Mouse (Mus musculus) heart, embryonic 14.5 days (tissue): Measurements from ENCODE around the gene P3h3. TPM values are rescaled to one million over a fixed set of nuclear protein-coding genes. Genes with fewer than 3 reads are reported as not detected.

Source experiments
- ATAC-seq: fragments of 200-750 bp; cut with Nextera tagmentation; 2 replicates; pipeline ENCODE4 v1.8.0; 2017; ENCODE audit warnings: low read depth, moderate TSS enrichment; ENCODE audit not compliant: insufficient number of reproducible peaks, insufficient read depth, low FRiP score
- H3K27ac ChIP-seq, 2 experiments: fragments of 200-500 bp in 1 of 2; fragments of 300-500 bp in 1 of 2; sonication (generic) in 1 of 2; replicated peaks in 1 of 2; 2 replicates each; pipeline ENCODE4 v1.5.1; 2012 to 2014; ENCODE audit warnings: low read depth in 2 of 2, low read length in 2 of 2, control low read depth in 1 of 2, mild to moderate bottlenecking in 1 of 2, mixed read lengths in 1 of 2; ENCODE audit not compliant: control insufficient read depth in 1 of 2, insufficient read depth in 1 of 2
- H3K27me3 ChIP-seq: fragments of 300-500 bp; sonication (generic); 2 replicates; pipeline ENCODE4 v1.6.1; 2014; ENCODE audit warnings: mild to moderate bottlenecking, low read length, control low read depth; ENCODE audit not compliant: control insufficient read depth, insufficient read depth
- H3K36me3 ChIP-seq: fragments of 300-500 bp; sonication (generic); 2 replicates; pipeline ENCODE4 v1.6.1; 2014; ENCODE audit warnings: mild to moderate bottlenecking, control low read depth, low read length, mixed read lengths; ENCODE audit not compliant: control insufficient read depth, insufficient read depth
- H3K4me1 ChIP-seq, 2 experiments: fragments of 200-500 bp in 1 of 2; fragments of 300-500 bp in 1 of 2; sonication (generic) in 1 of 2; 2 replicates each; pipeline ENCODE4 v1.6.1; 2012 to 2014; ENCODE audit warnings: low read length in 2 of 2, control low read depth in 1 of 2, mixed read lengths in 1 of 2; ENCODE audit not compliant: control insufficient read depth in 2 of 2, insufficient read depth in 2 of 2
- H3K4me2 ChIP-seq: fragments of 300-500 bp; sonication (generic); 2 replicates; pipeline ENCODE4 v1.6.1; 2014; ENCODE audit warnings: mild to moderate bottlenecking, low read length
- H3K4me3 ChIP-seq, 2 experiments: fragments of 200-500 bp in 1 of 2; fragments of 300-500 bp in 1 of 2; sonication (generic) in 1 of 2; 2 replicates each; pipeline ENCODE4 v1.5.1; 2012 to 2014; ENCODE audit warnings: low read length in 2 of 2, mild to moderate bottlenecking in 2 of 2, control low read depth in 1 of 2, low read depth in 1 of 2, moderate library complexity in 1 of 2; ENCODE audit not compliant: control insufficient read depth in 1 of 2, insufficient read depth in 1 of 2
- H3K9ac ChIP-seq: fragments of 300-500 bp; sonication (generic); 2 replicates; pipeline ENCODE4 v1.6.1; 2014; ENCODE audit warnings: mild to moderate bottlenecking, low read length
- H3K9me3 ChIP-seq: fragments of 300-500 bp; sonication (generic); 2 replicates; pipeline ENCODE4 v1.6.1; 2016; ENCODE audit warnings: low read length, control low read depth; ENCODE audit not compliant: control insufficient read depth
- WGBS: fragments of 180-500 bp; shearing (Covaris S2); extraction: QIAGEN DNeasy Blood & Tissue Kit; methylation state at CpG from one replicate; pipeline ENCODE4 v1.1.7; 2014; 5-methylcytosine and 5-hydroxymethylcytosine counted together
- polyA plus RNA-seq: library from polyadenylated mRNA; unstranded; fragments of >200 nt; fragmentation: Nextera tagmentation; extraction: Ambion mirVana; gene quantifications from 2 replicates; pipeline ENCODE4 v1.2.1, GENCODE M21; 2014

The P3h3 gene
- polyA plus RNA-seq, 1 experiment from 2014 or later: 20.5 TPM

DNA sequence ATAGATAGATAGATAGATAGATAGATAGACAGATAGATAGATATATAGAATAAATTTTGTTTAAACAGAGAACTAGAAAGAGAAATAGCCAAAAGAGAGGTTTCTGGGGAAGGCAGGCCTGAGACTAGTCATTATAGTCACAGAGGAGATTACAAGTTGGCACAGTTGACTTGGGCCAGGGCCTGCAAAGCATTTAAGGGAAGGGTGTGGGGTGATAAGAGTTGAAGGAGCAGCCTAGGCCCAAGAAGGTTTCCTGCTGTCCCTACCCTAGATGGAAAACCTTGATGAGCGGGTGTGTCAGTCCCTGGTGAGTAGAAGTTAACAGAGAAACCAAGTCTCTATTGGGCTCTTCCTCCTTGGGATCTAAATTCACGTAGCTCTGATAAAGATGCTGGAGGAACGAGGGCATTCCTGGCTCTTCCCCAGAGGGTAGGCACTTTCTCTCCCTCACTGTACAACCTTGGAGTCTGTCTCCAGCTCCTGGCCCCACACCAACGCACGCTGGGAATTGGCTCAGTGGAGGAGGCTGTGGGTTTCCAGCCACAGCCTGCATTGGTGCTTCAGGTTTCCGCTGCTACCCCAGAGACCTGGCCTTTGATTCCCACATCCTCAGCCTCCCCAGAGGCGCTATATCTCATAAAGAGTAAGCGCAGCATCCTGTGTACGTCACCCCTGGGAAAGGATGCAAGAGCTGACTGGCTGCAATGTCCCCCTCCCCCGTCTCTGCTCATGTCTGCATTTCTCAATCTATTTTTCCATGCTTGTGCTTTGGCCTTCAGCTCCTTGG is 27.4 kb upstream of the P3h3 start:
- H3K9me3 ChIP-seq: no peaks in the 10 kb centered on the region
- H3K4me1 ChIP-seq: peaks cover 2 to 3% of the 10 kb centered on the region in 2 experiments; a peak in 2 of 4 replicates
- WGBS: 49% methylated on average over 10 of the region's 10 CpGs
- H3K27ac ChIP-seq: peak overlapping the region; percentile 19 to 69; a peak in 3 of 4 replicates
- no peak overlapping the region for H3K4me3 ChIP-seq
- no peaks in the 10 kb centered on the region for H3K36me3 ChIP-seq
- ATAC-seq: peak; percentile 78; the same call in 1 of the 2 replicates
- no peak overlapping the region for H3K4me2 ChIP-seq
- no peak overlapping the region for H3K9ac ChIP-seq
- H3K27me3 ChIP-seq: no peaks in the 10 kb centered on the region

DNA sequence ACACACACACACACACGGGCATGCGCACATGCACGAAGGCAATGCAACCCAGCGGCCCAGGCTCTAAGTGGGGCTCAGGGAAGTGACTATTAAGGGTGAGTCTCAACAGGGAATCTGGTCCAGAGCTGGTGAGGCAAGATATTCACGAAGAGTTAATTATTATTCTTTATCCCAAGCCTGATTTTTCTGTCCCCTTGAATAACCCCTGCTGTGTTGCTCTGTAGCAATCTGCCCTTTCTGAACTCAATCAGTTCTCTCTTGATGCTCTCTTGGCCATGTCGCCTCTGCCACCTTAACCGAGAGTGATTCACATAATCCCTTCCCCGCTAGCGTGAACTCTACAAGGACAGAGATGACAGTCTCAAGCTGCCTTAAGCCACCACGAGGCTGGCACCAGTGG is 25.8 kb upstream of the P3h3 start:
- no peak overlapping the region for H3K4me2 ChIP-seq
- no peak for ATAC-seq
- WGBS: 72% methylated on average over 10 of the region's 10 CpGs
- H3K4me1 ChIP-seq: peaks cover 2 to 3% of the 10 kb centered on the region in 2 experiments; a peak in 2 of 4 replicates
- H3K9me3 ChIP-seq: no peaks in the 10 kb centered on the region
- H3K27ac ChIP-seq: no peak overlapping the region
- H3K4me3 ChIP-seq: no peak overlapping the region
- no peaks in the 10 kb centered on the region for H3K36me3 ChIP-seq
- H3K27me3 ChIP-seq: no peaks in the 10 kb centered on the region
- H3K9ac ChIP-seq: no peak overlapping the region

DNA sequence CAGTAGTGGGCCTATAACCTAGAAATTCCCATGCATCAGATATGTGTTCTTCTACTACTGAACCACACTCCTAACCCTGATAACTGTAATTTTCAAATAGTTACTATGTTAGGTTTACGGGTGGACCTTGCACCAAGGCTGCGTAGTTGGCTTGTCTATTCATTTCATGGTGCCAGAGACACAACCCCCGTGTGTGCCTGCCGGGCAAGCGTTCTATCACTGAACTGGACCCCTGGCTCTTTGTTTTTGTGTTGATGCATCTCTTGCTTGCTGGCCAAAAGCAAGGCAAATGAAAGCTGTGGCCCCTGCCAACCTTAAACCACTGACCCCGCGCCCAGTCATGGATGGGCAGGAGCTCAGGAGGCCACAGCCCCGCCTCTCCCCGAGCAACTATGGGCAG is 24.3 kb upstream of the P3h3 start:
- Histone ChIP-seq H3K4me2 (no peak overlapping the region), H3K27me3 (no peaks in the 10 kb centered on the region), H3K9ac (no peak overlapping the region), H3K27ac (no peak overlapping the region), H3K4me3 (no peak overlapping the region), H3K4me1 (peaks cover 2 to 3% of the 10 kb centered on the region in 2 experiments; a peak in 2 of 4 replicates), H3K9me3 (no peaks in the 10 kb centered on the region), H3K36me3 (no peaks in the 10 kb centered on the region)
- WGBS: 89% methylated on average over 9 of the region's 9 CpGs
- no peak for ATAC-seq

DNA sequence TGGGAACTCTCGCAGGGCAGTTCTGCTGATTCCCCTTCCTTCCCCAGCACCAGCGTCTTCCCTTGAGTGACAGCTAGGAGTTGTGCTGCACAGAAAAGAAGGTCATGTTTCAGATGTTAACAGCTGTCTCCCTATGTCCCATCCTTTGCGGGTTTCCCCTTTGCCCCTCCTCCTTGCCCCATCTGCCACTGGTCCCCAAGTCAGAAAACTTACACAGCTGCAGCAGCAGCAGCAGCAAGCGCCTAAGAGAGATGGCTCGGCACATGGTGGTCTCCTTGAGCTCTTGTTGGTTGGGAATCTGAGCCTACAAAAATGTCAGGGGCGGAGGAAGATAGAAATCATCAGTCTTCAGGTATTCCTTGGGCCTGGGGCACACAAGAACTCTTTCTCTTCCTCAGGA is 21.8 kb upstream of the P3h3 start:
- Histone ChIP-seq H3K27me3 (no peaks in the 10 kb centered on the region), H3K9ac (no peak overlapping the region), H3K36me3 (no peaks in the 10 kb centered on the region), H3K4me2 (no peak overlapping the region), H3K4me3 (no peak overlapping the region), H3K4me1 (no peaks in the 10 kb centered on the region), H3K9me3 (no peaks in the 10 kb centered on the region), H3K27ac (no peak overlapping the region)
- no peak for ATAC-seq
- 55% methylated on average over 6 of the region's 6 CpGs for whole genome bisulfite sequencing

DNA sequence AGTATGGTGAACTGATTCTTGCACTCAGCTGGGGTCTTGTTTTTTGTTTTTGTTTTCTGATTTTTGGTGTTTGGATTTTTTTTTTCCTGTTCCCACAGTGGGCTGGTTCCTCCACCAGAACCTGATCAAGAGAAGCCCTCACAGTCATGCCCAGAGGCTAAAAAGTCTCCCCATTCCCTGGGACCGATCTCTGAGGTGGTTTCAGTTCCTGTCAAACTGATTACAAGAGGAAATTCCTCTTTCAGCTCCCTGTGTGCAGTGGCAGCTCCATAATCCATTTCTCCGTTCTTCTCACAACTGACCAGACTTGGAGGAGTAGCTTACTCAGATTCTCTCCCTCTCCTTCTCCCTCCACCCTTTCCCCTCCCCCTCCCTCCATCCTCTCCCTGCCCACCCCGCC is 16.8 kb upstream of the P3h3 start:
- WGBS: 25% methylated on average over 3 of the region's 3 CpGs
- H3K4me1 ChIP-seq: no peaks in the 10 kb centered on the region
- no peaks in the 10 kb centered on the region for H3K27me3 ChIP-seq
- no peak overlapping the region for H3K9ac ChIP-seq
- no peak for ATAC-seq
- H3K27ac ChIP-seq: no peak overlapping the region
- no peaks in the 10 kb centered on the region for H3K36me3 ChIP-seq
- H3K4me2 ChIP-seq: no peak overlapping the region
- no peaks in the 10 kb centered on the region for H3K9me3 ChIP-seq
- no peak overlapping the region for H3K4me3 ChIP-seq

DNA sequence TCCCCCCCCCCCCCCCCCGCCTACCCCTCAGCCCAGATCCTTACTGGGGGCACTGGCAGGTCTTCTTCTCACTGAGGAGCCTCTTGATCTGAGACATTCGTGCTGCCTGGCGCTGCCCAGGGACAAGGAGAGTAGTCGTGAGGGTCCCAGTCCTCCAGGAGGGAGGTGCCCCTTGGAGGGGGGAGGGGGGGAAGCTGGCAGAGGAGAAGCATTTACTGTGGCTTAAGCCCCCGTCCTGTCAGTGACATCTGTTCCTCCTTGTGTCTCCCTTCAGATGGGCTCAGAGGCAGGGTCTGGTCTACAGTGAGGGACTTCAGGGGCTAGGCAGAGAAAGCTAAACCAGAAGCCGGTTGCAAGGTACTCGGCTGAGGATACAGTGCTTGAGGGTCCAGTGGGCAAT is 9.0 kb upstream of the P3h3 start:
- Histone ChIP-seq H3K36me3 (no peaks in the 10 kb centered on the region), H3K9ac (no peak overlapping the region), H3K9me3 (no peaks in the 10 kb centered on the region), H3K27me3 (peaks cover 22% of the 10 kb centered on the region), H3K4me1 (peaks cover 11 to 13% of the 10 kb centered on the region in 2 experiments; a peak in 3 of 4 replicates), H3K4me2 (no peak overlapping the region), H3K27ac (no peak overlapping the region), H3K4me3 (no peak overlapping the region)
- no peak for ATAC-seq
- WGBS: 59% methylated on average over 6 of the region's 7 CpGs

DNA sequence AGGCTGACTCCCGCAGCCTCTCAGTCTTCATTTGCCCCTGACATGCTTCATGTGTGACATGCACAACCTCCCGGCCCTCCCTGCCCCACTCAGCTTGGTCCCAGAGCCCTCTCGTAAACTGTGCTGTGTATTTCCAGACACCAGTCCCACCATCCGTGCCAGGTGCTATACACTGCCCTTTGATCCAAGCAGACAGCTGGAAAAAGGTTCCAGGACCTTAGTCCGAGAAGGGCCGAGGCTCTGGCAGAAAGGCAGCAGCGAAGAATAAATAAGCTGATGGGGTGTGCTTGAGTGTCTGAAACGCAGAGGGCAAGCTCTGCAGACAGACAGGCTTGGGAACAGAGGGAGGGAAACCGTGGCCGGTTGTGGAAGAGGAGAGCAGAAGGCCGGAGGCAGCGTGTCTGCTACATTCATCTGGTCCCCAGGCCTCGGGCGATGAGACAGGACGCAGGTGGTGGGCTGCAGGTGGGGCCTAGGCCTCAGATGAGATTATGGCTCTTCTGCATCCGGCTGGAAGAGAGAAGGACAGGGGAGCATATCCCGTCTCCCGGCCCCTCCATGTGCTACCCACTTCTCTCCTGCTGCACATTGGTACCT is 8.3 kb upstream of the P3h3 start:
- ATAC-seq: no peak
- Histone ChIP-seq H3K27me3 (peaks cover 24% of the 10 kb centered on the region), H3K4me3 (no peak overlapping the region), H3K9ac (no peak overlapping the region), H3K4me1 (peaks cover 11 to 16% of the 10 kb centered on the region in 2 experiments; a peak in 3 of 4 replicates), H3K9me3 (no peaks in the 10 kb centered on the region), H3K36me3 (no peaks in the 10 kb centered on the region), H3K27ac (no peak overlapping the region), H3K4me2 (no peak overlapping the region)
- WGBS: 62% methylated on average over 18 of the region's 18 CpGs
